In genomic region chr2:150895691-150896252, GRCm38 (mm10) we compare ENCODE assay signal across 29 mouse cellular contexts. TPM values are rescaled to one million over a fixed set of nuclear protein-coding genes. Genes with fewer than 3 reads are reported as not detected.
DNase-seq lines count a peak whose midpoint lies in the region; ATAC-seq and TF ChIP-seq lines count a peak whose summit lies in the region.
"Had no signal": no experiment of that assay in that cellular context is flagged by ENCODE, and none has a peak within 500 bp of the region (broad histone marks: within the 10 kb centered on the region; RNA-seq: fewer than 3 reads in every experiment).

No protein-coding gene starts in this region.

- no peaks in the 10 kb centered on the region for H3K9me3 ChIP-seq in lung, postnatal 0 days (ENCODE audit: low read length)
- no peaks in the 10 kb centered on the region for H3K9me3 ChIP-seq in hindbrain, postnatal 0 days (ENCODE audit: low read length)
- H3K9me3 ChIP-seq: heart, embryonic 12.5 days; hindbrain, embryonic 13.5 days; limb, embryonic 13.5 days; lung, embryonic 15.5 days; neural tube, embryonic 13.5 days had no signal

- H3K27me3 ChIP-seq in lung, postnatal 0 days (replicated peaks; ENCODE audit: insufficient read depth, low read length), result no peaks in the 10 kb centered on the region
- H3K27me3 ChIP-seq in hindbrain, postnatal 0 days (ENCODE audit: insufficient read depth, low read length), result no peaks in the 10 kb centered on the region
- H3K27me3 ChIP-seq: heart, embryonic 12.5 days; hindbrain, embryonic 13.5 days; limb, embryonic 13.5 days; lung, embryonic 15.5 days; neural tube, embryonic 13.5 days had no signal

- H3K9ac ChIP-seq in lung, postnatal 0 days (replicated peaks; ENCODE audit: low read depth), result no peak overlapping the region
- no peak overlapping the region for H3K9ac ChIP-seq in hindbrain, postnatal 0 days (replicated peaks; ENCODE audit: low read length)
- H3K9ac ChIP-seq: heart, embryonic 12.5 days; hindbrain, embryonic 13.5 days; limb, embryonic 13.5 days; liver, embryonic 14.5 days; lung, embryonic 15.5 days; neural tube, embryonic 13.5 days had no signal

- 69% methylated on average over 7 of the region's 7 CpGs for WGBS in lung, postnatal 0 days
- WGBS in hindbrain, postnatal 0 days, result 79% methylated on average over 7 of the region's 7 CpGs

- H3K4me1 ChIP-seq in lung, postnatal 0 days (ENCODE audit: insufficient read depth, low read depth, low read length), result no peaks in the 10 kb centered on the region
- H3K4me1 ChIP-seq in bone marrow macrophage, adult 2 months (ENCODE audit: control insufficient read depth, insufficient read depth, low read length), result peaks cover 40% of the 10 kb centered on the region
- H3K4me1 ChIP-seq in hindbrain, postnatal 0 days (ENCODE audit: insufficient read depth, low read length), result no peaks in the 10 kb centered on the region
- H3K4me1 ChIP-seq: lung, embryonic 15.5 days had no signal

- no peak overlapping the region for H3K4me3 ChIP-seq in lung, postnatal 0 days (ENCODE audit: low read depth, low read length)
- H3K4me3 ChIP-seq in bone marrow macrophage, adult 2 months (ENCODE audit: insufficient read depth, low read length), result peak overlapping the region; percentile 15
- no peak overlapping the region for H3K4me3 ChIP-seq in hindbrain, postnatal 0 days (ENCODE audit: low read length)
- H3K4me3 ChIP-seq: heart, embryonic 12.5 days; hindbrain, embryonic 13.5 days; limb, embryonic 13.5 days; lung, embryonic 15.5 days; myocyte; neural tube, embryonic 13.5 days had no signal

- no peak for TF ChIP-seq CTCF in lung, postnatal 0 days (IDR thresholded peaks at IDR 0.05)
- no peak for TF ChIP-seq CTCF in bone marrow macrophage, adult 2 months (IDR thresholded peaks at IDR 0.05; ENCODE audit: low read depth, low read length)
- TF ChIP-seq CTCF in hindbrain, postnatal 0 days (IDR thresholded peaks at IDR 0.05; ENCODE audit: low read depth), result no peak

- DNase-seq in lung, postnatal 0 days (ENCODE audit: low spot score), result peak; percentile 29
- DNase-seq in lung, postnatal 14 days, result no peak
- peak; percentile 73 for DNase-seq in retina, embryonic 14.5 days (ENCODE audit: low spot score)
- no peak for DNase-seq in hindbrain, postnatal 0 days (ENCODE audit: low spot score)
- no peak for DNase-seq in neural tube, embryonic 10.5 days (ENCODE audit: extremely low spot score, low spot score)
- no peak for DNase-seq in cerebellum, postnatal 10 days
- DNase-seq: adrenal gland, adult 8-10 months; cerebellum, adult 18-20 months; cerebellum, postnatal 14 days; gastrocnemius, postnatal 14 days; heart, adult 18-20 months; heart, postnatal 4 days; kidney, adult 11 months; kidney, postnatal 25 days; right cerebral cortex, postnatal 25 days; spleen, adult 18-20 months had no signal

- no peak overlapping the region for H3K4me2 ChIP-seq in lung, postnatal 0 days (replicated peaks; ENCODE audit: low read depth, low read length)
- no peak overlapping the region for H3K4me2 ChIP-seq in hindbrain, postnatal 0 days (ENCODE audit: low read depth, low read length)
- H3K4me2 ChIP-seq: heart, embryonic 12.5 days; hindbrain, embryonic 13.5 days; limb, embryonic 13.5 days; lung, embryonic 15.5 days; midbrain, embryonic 11.5 days; neural tube, embryonic 13.5 days had no signal

- ATAC-seq in lung, postnatal 0 days, result no peak; the same call in 1 of the 2 replicates
- 0 out of 2 replicates have a peak, but pooled peaks have one; percentile 43 for ATAC-seq in granulocyte monocyte progenitor cell, adult 5-6 weeks (replicated peaks; ENCODE audit: poor library complexity, severe bottlenecking)
- ATAC-seq in hindbrain, postnatal 0 days, result no peak
- ATAC-seq: activated CD4-positive, CD25-positive, alpha-beta regulatory T cell, adult 4 months; forebrain, embryonic 14.5 days; midbrain, embryonic 16.5 days had no signal

- TF ChIP-seq EP300 in lung, postnatal 0 days (IDR thresholded peaks at IDR 0.05), result no peak

- no peak for TF ChIP-seq POLR2A in bone marrow macrophage, adult 2 months (IDR thresholded peaks at IDR 0.05; ENCODE audit: borderline replicate concordance, low read depth, low read length)

- no peak overlapping the region for H3K27ac ChIP-seq in lung, postnatal 0 days (ENCODE audit: low read length)
- H3K27ac ChIP-seq in bone marrow macrophage, adult 2 months (ENCODE audit: insufficient read depth, low read depth, low read length), result peak overlapping the region; percentile 94
- no peak overlapping the region for H3K27ac ChIP-seq in hindbrain, postnatal 0 days
- H3K27ac ChIP-seq: hindbrain, embryonic 13.5 days; limb, embryonic 13.5 days; liver, embryonic 14.5 days; lung, embryonic 15.5 days; neural tube, embryonic 13.5 days had no signal

- H3K36me3 ChIP-seq in lung, postnatal 0 days (ENCODE audit: insufficient read depth, low read length), result no peaks in the 10 kb centered on the region
- no peaks in the 10 kb centered on the region for H3K36me3 ChIP-seq in hindbrain, postnatal 0 days (ENCODE audit: insufficient read depth, low read length)
- H3K36me3 ChIP-seq: lung, embryonic 15.5 days had no signal

RNA-seq across cellular contexts. Expression of gene Abhd12, which starts 8.8 kb away (rescaled TPM):
- 56.5 and 57.3 TPM in 2 replicates for polyA plus RNA-seq in lung, postnatal 0 days (2015; fragmentation: Nextera tagmentation; extraction: Ambion mirVana)
- polyA plus RNA-seq in bone marrow macrophage, adult 2 months (2012; ENCODE audit: insufficient read depth, insufficient read length, missing spikeins), result 405 and 430 TPM in 2 replicates
- 24.8 and 38.0 TPM in 2 replicates for total RNA-seq in granulocyte monocyte progenitor cell, adult 5-6 weeks (2014; fragmentation: Nextera tagmentation)
- 40.4 and 78.7 TPM in 2 replicates for total RNA-seq in granulocyte monocyte progenitor cell, adult 5-6 weeks (2017)
- total RNA-seq in hindbrain, postnatal 0 days (2014; rRNA removed), result 158 and 167 TPM in 2 replicates
- polyA plus RNA-seq in hindbrain, postnatal 0 days (2015; fragmentation: Nextera tagmentation; extraction: Ambion mirVana), result 161 and 164 TPM in 2 replicates

RNA-seq across cellular contexts. Expression of gene Gins1, which starts 9.4 kb away (rescaled TPM):
- polyA plus RNA-seq in lung, postnatal 0 days (2015; fragmentation: Nextera tagmentation; extraction: Ambion mirVana), result 4.4 and 6.1 TPM in 2 replicates
- 13.4 and 16.9 TPM in 2 replicates for polyA plus RNA-seq in bone marrow macrophage, adult 2 months (2012; ENCODE audit: insufficient read depth, insufficient read length, missing spikeins)
- 74.6 and 87.3 TPM in 2 replicates for total RNA-seq in granulocyte monocyte progenitor cell, adult 5-6 weeks (2014; fragmentation: Nextera tagmentation)
- 145 and 153 TPM in 2 replicates for total RNA-seq in granulocyte monocyte progenitor cell, adult 5-6 weeks (2017)
- total RNA-seq in hindbrain, postnatal 0 days (2014; rRNA removed), result 5.4 and 8.6 TPM in 2 replicates
- 12.7 and 14.9 TPM in 2 replicates for polyA plus RNA-seq in hindbrain, postnatal 0 days (2015; fragmentation: Nextera tagmentation; extraction: Ambion mirVana)

Comparison
In these comparisons a context has a peak if more than half of its experiments do, and no peak if none do; other contexts are left out.
1. DNase-seq: peak in lung, postnatal 0 days (single experiment) and retina, embryonic 14.5 days (single experiment); none in lung, postnatal 14 days (single experiment), hindbrain, postnatal 0 days (single experiment), neural tube, embryonic 10.5 days (single experiment) and cerebellum, postnatal 10 days (0 of 2).